Mouse (Mus musculus) megakaryocyte, embryonic 14.5 days (primary cell): ENCODE results near the gene Cep41. TPM values are rescaled to one million over a fixed set of nuclear protein-coding genes. Genes with fewer than 3 reads are reported as not detected.

ENCODE experiments used
- H3K27me3 ChIP-seq: replicated peaks from 2 replicates; pipeline ENCODE3; 2012; ENCODE audit warnings: inconsistent platforms
- H3K36me3 ChIP-seq: replicated peaks from 2 replicates; pipeline ENCODE3; 2012; ENCODE audit warnings: low read length, inconsistent platforms, mixed read lengths
- H3K4me1 ChIP-seq: 2 replicates; pipeline ENCODE4 v1.6.1; 2012; ENCODE audit warnings: inconsistent platforms
- H3K4me3 ChIP-seq: replicated peaks from 2 replicates; pipeline ENCODE3; 2012; ENCODE audit warnings: moderate library complexity, mild to moderate bottlenecking, inconsistent platforms
- H3K9me3 ChIP-seq: 2 replicates; pipeline ENCODE4 v1.6.1; 2012; ENCODE audit warnings: inconsistent platforms
- FLI1 ChIP-seq: IDR thresholded peaks from 2 replicates; pipeline ENCODE4 v1.6.1; 2012; ENCODE audit warnings: low read length, inconsistent platforms, mixed read lengths
- GATA1 ChIP-seq: IDR thresholded peaks from 3 replicates; pipeline ENCODE4 v1.6.1; 2012; ENCODE audit warnings: mixed read lengths, low read length, inconsistent platforms, borderline replicate concordance
- polyA plus RNA-seq: library from polyadenylated mRNA; stranded (reverse); fragments of >175 nt; gene quantifications from 2 replicates; pipeline ENCODE4 v1.2.3, GENCODE M21; 2012; ENCODE audit warnings: low replicate concordance; ENCODE audit not compliant: insufficient read depth

Gene Cep41
- polyA plus RNA-seq, 1 experiment: 13.1 TPM

DNA sequence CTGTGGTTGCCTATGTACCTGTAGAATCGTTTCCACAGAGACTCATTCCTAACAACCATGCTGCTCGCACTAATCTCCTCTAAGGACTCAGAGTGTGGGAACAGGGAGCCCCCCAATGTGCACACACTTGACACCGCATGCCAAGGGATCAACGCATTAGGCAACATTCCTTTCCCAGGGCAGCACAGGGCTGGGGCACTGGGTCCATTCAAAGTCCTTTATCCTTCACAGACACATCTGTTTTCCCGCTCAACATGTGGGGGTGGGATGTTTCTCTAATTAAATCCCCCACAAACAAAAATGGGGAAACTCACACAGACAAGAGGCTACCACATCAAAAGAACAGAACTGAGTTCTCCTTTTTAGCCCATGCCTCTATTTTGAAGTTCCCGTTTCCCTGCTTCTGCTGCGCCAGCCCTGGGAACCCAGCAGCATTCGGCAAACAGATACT lies 77.0 kb downstream of the Cep41 start:
- Histone ChIP-seq H3K36me3 (no peaks in the 10 kb centered on the region), H3K27me3 (peaks cover 95% of the 10 kb centered on the region), H3K9me3 (no peaks in the 10 kb centered on the region), H3K4me3 (no peak overlapping the region), H3K4me1 (peaks cover 16% of the 10 kb centered on the region)
- TF ChIP-seq FLI1 (no peak), GATA1 (no peak)

DNA sequence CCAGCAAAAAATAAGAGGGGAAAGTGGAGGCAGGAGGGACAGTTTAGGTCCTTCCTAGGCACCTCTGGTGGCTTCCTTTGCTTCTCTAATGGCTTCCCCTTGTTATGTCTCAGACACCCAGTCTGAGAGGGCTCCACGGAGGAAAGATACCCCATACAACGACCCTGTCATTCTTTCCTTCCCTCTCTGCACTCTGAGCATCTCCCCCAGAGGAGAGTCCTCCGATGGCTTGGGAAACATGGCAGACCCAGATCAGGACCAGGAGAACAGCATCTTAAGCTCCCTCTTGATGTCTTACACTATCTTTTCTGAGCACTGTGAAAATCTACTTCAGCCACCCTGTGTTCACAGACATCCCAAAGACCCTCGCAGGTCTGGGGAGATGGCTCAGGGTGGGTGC lies 77.8 kb downstream of the Cep41 start:
- peaks cover 94% of the 10 kb centered on the region for H3K27me3 ChIP-seq
- H3K36me3 ChIP-seq: no peaks in the 10 kb centered on the region
- peaks cover 16% of the 10 kb centered on the region for H3K4me1 ChIP-seq
- no peaks in the 10 kb centered on the region for H3K9me3 ChIP-seq
- no peak for TF ChIP-seq FLI1
- no peak for TF ChIP-seq GATA1
- no peak overlapping the region for H3K4me3 ChIP-seq

DNA sequence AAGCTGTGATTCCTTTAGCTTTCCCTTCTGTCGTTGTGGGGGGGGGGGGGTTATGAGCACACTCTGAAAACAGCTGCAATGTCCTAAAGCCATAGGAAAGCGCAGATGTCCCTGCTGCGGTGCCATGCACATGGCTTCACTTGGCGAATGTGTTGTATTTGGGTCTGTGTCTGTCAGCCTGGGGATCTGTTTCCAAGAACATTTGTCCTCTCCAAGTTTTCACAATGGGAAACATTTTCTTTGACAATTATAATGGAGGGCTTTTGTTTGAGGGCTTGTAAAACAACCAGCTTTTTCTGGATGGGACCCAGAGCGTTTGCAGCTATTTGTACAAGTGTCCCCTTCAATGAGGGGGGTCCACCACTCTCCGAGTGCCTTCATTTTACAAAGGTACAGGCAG lies 79.3 kb downstream of the Cep41 start:
- peaks cover 16% of the 10 kb centered on the region for H3K4me1 ChIP-seq
- TF ChIP-seq GATA1 (no peak), FLI1 (no peak)
- H3K36me3 ChIP-seq: no peaks in the 10 kb centered on the region
- no peaks in the 10 kb centered on the region for H3K9me3 ChIP-seq
- H3K27me3 ChIP-seq: peaks cover 84% of the 10 kb centered on the region
- no peak overlapping the region for H3K4me3 ChIP-seq

DNA sequence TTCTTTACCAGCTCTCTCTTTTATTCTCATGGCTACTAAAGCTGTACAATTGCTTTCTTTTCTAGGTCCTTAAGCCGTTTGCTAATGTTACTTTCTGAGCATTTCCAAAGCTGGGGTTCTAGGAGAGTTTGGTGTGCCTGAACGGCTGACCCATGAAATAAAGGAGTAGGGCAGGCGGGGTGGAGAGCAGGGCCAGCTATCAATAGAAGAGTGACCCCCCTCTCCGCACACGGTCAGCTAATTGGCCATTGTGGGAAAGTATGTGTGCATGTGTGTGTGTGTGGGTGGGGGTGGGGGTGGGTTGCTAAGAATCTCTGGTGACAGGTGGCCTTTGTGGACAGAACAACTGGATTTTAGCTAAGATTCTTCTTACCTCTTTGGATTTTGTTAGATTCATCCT lies 82.3 kb downstream of the Cep41 start:
- Histone ChIP-seq H3K4me1 (no peaks in the 10 kb centered on the region; the same call in 1 of the 2 replicates), H3K4me3 (no peak overlapping the region), H3K9me3 (no peaks in the 10 kb centered on the region), H3K27me3 (peaks cover 58% of the 10 kb centered on the region), H3K36me3 (no peaks in the 10 kb centered on the region)
- TF ChIP-seq FLI1: no peak
- no peak for TF ChIP-seq GATA1

DNA sequence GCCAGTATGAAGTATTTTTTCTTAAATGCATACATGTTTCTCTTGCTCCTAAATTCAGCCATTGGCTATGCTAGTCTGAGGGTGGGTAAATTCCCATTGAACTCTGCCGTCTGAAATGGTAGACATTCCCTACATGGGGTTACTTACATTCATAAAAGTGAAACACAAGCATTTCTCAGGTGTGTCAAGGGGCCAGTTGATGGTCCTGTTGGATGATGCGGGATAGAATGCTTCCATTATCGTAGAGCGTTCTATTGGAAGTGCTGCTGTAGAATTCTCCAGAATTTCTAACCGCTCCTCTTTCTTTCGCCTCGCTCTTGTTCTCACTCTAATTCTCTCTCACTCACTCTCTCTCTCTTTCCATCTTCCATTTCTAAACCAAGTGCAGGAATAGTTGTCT lies 82.8 kb downstream of the Cep41 start, which contains the start of gene Cpa5:
Gene Cpa5 (plus strand): TSS at position 301 of the 400 bp plus-strand sequence.
- H3K4me1 ChIP-seq: no peaks in the 10 kb centered on the region
- no peaks in the 10 kb centered on the region for H3K9me3 ChIP-seq
- H3K36me3 ChIP-seq: no peaks in the 10 kb centered on the region
- H3K4me3 ChIP-seq: no peak within 1 kb of the TSS
- peaks cover 53% of the 10 kb centered on the region for H3K27me3 ChIP-seq
- TF ChIP-seq GATA1 (no peak), FLI1 (no peak)

DNA sequence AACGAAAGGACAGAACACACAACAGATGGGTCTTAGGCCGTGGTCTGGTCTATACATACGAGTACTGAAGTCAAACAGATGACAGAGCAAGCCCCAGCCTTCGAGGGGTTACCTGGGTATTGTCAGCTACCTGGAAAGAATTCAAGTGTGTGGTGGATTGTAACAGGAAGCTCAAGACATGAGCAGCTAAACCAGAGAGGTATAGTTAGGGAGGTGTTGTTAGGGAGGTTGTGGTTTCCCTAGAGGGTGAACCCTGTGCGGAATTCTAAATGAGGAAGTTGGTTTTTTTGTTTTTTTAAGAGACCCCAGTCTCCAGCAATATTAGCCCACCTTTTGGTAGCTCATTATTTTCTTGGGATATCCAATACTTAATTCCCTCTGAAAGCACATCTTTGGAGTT lies 87.9 kb downstream of the Cep41 start:
- TF ChIP-seq FLI1 (no peak), GATA1 (no peak)
- Histone ChIP-seq H3K4me1 (no peaks in the 10 kb centered on the region), H3K27me3 (peaks cover 24% of the 10 kb centered on the region), H3K36me3 (no peaks in the 10 kb centered on the region), H3K4me3 (no peak overlapping the region), H3K9me3 (no peaks in the 10 kb centered on the region)

DNA sequence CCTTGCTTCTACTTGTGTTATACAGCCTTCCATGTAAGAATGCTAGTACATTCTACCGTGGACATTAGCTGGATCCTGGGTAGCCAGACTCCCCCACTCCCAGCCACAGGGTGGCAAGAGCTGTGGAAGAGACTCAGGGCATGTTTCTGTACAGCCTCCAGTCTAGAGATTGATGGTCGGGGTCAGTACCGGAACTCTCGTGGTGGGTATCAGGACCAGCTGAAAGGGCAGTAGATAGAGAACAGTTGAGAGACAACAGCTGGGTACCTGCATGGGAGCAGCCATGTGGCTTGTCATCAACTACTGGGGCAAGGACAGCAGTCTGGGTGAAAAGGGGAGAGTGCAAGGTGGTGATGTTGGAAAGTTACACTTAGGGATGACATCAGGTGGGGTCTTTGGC lies 88.4 kb downstream of the Cep41 start:
- no peaks in the 10 kb centered on the region for H3K36me3 ChIP-seq

DNA sequence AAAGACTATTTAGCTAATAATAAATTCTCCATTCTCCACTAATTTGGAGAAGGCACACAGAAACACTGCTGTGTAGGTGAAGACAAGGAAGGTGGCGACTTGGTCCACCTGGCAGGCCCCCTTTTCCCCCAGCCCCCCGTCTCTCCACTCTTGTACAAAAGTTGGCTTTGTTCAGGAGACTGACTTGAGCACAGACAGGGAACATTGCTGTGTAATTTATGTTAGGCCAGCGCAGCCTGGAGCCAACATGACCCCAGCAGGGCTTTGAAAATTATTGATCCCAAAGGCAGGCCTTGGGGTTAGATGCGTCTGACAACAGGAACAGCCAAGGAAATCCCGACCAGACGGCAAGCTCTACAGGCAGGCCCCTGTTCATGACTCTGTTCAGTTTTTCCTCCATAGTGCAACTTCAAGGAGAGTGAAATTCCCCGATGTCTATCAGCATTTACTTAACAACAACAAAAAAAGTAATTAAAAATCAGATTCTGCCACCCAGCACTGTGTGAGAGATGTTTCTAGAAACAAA lies 89.1 kb downstream of the Cep41 start:
- peaks cover 23% of the 10 kb centered on the region for H3K27me3 ChIP-seq
- TF ChIP-seq FLI1 (no peak), GATA1 (no peak)
- no peak overlapping the region for H3K4me3 ChIP-seq
- no peaks in the 10 kb centered on the region for H3K36me3 ChIP-seq
- H3K9me3 ChIP-seq: no peaks in the 10 kb centered on the region
- H3K4me1 ChIP-seq: no peaks in the 10 kb centered on the region

More for the DNA sequence above, 88.4 kb downstream of the Cep41 start:
- Histone ChIP-seq H3K9me3 (no peaks in the 10 kb centered on the region), H3K27me3 (peaks cover 23% of the 10 kb centered on the region), H3K4me3 (no peak overlapping the region), H3K4me1 (no peaks in the 10 kb centered on the region)
- TF ChIP-seq FLI1: no peak
- no peak for TF ChIP-seq GATA1

Other genes starting within 250 kb of the Cep41 start
- gene Tmem209, start 184.0 kb downstream of the Cep41 start, polyA plus RNA-seq: 1.7 TPM in 1 of 2 replicates, not detected in the other
- not detected in 2 replicates for gene Ssmem1, start 183.9 kb downstream of the Cep41 start, polyA plus RNA-seq
- gene Cpa2, start 152.2 kb downstream of the Cep41 start, polyA plus RNA-seq: not detected in 2 replicates
- gene Cpa4, start 125.4 kb downstream of the Cep41 start, polyA plus RNA-seq: not detected in 2 replicates
- not detected in 2 replicates for gene Cpa5, start 82.7 kb downstream of the Cep41 start, polyA plus RNA-seq
- not detected in 2 replicates for gene Cpa1, start 54.5 kb downstream of the Cep41 start, polyA plus RNA-seq
- gene Mest, start 29.8 kb upstream of the Cep41 start, polyA plus RNA-seq: 48.4 and 174 TPM in 2 replicates
- 1.3 TPM in 1 of 2 replicates, not detected in the other for gene Copg2, start 203.0 kb upstream of the Cep41 start, polyA plus RNA-seq
- gene Tsga13, start 221.8 kb upstream of the Cep41 start, polyA plus RNA-seq: not detected in 2 replicates